Mouse (Mus musculus): ENCODE data around the gene Cd36. TPM values are rescaled to one million over a fixed set of nuclear protein-coding genes. Genes with fewer than 3 reads are reported as not detected.

Cd36 gene
- polyA plus RNA-seq, 1 experiment from 2014 or later: 2.9 TPM

GRCm38 (mm10) chr5:17880799-17881541 is 7.6 kb downstream of the Cd36 start:
- H3K27me3 ChIP-seq (ENCODE audit: control insufficient read depth, insufficient read depth, low read length): no peaks in the 10 kb centered on the region
- ATAC-seq (replicated peaks; ENCODE audit: insufficient number of reproducible peaks, low FRiP score, low TSS enrichment, low read depth) (no peak), DNase-seq (ENCODE audit: low spot score) (no peak)
- no peak overlapping the region for H3K4me3 ChIP-seq (ENCODE audit: low read depth, low read length)
- H3K4me2 ChIP-seq (ENCODE audit: low read depth, low read length): no peak overlapping the region
- 82% methylated on average over 4 of the region's 4 CpGs for WGBS
- H3K27ac ChIP-seq (replicated peaks; ENCODE audit: low read depth, low read length): no peak overlapping the region
- no peaks in the 10 kb centered on the region for H3K4me1 ChIP-seq (ENCODE audit: control insufficient read depth, insufficient read depth, low read length)
- H3K36me3 ChIP-seq (replicated peaks; ENCODE audit: control insufficient read depth, insufficient read depth, low read depth, low read length): no peaks in the 10 kb centered on the region
- H3K9ac ChIP-seq (replicated peaks; ENCODE audit: low read length): no peak overlapping the region
- no peaks in the 10 kb centered on the region for H3K9me3 ChIP-seq (replicated peaks; ENCODE audit: control insufficient read depth, low read length)

- WGBS: 64% methylated on average over 1 of the region's 1 CpGs
- DNase-seq (ENCODE audit: low spot score) (no peak), ATAC-seq (replicated peaks; ENCODE audit: insufficient number of reproducible peaks, low FRiP score, low TSS enrichment, low read depth) (no peak)
- Histone ChIP-seq H3K4me3 (ENCODE audit: low read depth, low read length) (no peak overlapping the region), H3K27ac (replicated peaks; ENCODE audit: low read depth, low read length) (no peak overlapping the region), H3K4me2 (ENCODE audit: low read depth, low read length) (no peak overlapping the region), H3K9me3 (replicated peaks; ENCODE audit: control insufficient read depth, low read length) (no peaks in the 10 kb centered on the region), H3K9ac (replicated peaks; ENCODE audit: low read length) (no peak overlapping the region), H3K4me1 (ENCODE audit: control insufficient read depth, insufficient read depth, low read length) (no peaks in the 10 kb centered on the region), H3K36me3 (replicated peaks; ENCODE audit: control insufficient read depth, insufficient read depth, low read depth, low read length) (no peaks in the 10 kb centered on the region), H3K27me3 (ENCODE audit: control insufficient read depth, insufficient read depth, low read length) (no peaks in the 10 kb centered on the region)
These were observed 8.7 kb downstream of the Cd36 start for GRCm38 (mm10) chr5:17879924-17880323.

- H3K36me3 ChIP-seq (replicated peaks; ENCODE audit: control insufficient read depth, insufficient read depth, low read depth, low read length): no peaks in the 10 kb centered on the region
- 82% methylated on average over 7 of the region's 7 CpGs for WGBS
- H3K9me3 ChIP-seq (replicated peaks; ENCODE audit: control insufficient read depth, low read length): no peaks in the 10 kb centered on the region
- H3K4me3 ChIP-seq (ENCODE audit: low read depth, low read length): no peak overlapping the region
- H3K27me3 ChIP-seq (ENCODE audit: control insufficient read depth, insufficient read depth, low read length): no peaks in the 10 kb centered on the region
- no peak overlapping the region for H3K27ac ChIP-seq (replicated peaks; ENCODE audit: low read depth, low read length)
- no peaks in the 10 kb centered on the region for H3K4me1 ChIP-seq (ENCODE audit: control insufficient read depth, insufficient read depth, low read length)
- no peak overlapping the region for H3K4me2 ChIP-seq (ENCODE audit: low read depth, low read length)
- ATAC-seq (replicated peaks; ENCODE audit: insufficient number of reproducible peaks, low FRiP score, low TSS enrichment, low read depth): no peak
- no peak overlapping the region for H3K9ac ChIP-seq (replicated peaks; ENCODE audit: low read length)
- DNase-seq (ENCODE audit: low spot score): no peak
These were observed 11.6 kb downstream of the Cd36 start for GRCm38 (mm10) chr5:17877044-17877443.

- no peak for ATAC-seq (replicated peaks; ENCODE audit: insufficient number of reproducible peaks, low FRiP score, low TSS enrichment, low read depth)
- DNase-seq (ENCODE audit: low spot score): no peak
- H3K4me3 ChIP-seq (ENCODE audit: low read depth, low read length): no peak overlapping the region
- H3K27me3 ChIP-seq (ENCODE audit: control insufficient read depth, insufficient read depth, low read length): no peaks in the 10 kb centered on the region
- no peak overlapping the region for H3K27ac ChIP-seq (replicated peaks; ENCODE audit: low read depth, low read length)
- H3K9me3 ChIP-seq (replicated peaks; ENCODE audit: control insufficient read depth, low read length): no peaks in the 10 kb centered on the region
- H3K4me2 ChIP-seq (ENCODE audit: low read depth, low read length): no peak overlapping the region
- no peaks in the 10 kb centered on the region for H3K4me1 ChIP-seq (ENCODE audit: control insufficient read depth, insufficient read depth, low read length)
- no peak overlapping the region for H3K9ac ChIP-seq (replicated peaks; ENCODE audit: low read length)
- WGBS: 73% methylated on average over 3 of the region's 3 CpGs
- H3K36me3 ChIP-seq (replicated peaks; ENCODE audit: control insufficient read depth, insufficient read depth, low read depth, low read length): no peaks in the 10 kb centered on the region
These were observed 12.0 kb downstream of the Cd36 start for GRCm38 (mm10) chr5:17876637-17877036.

GRCm38 (mm10) chr5:17874335-17874734 is 14.3 kb downstream of the Cd36 start:
- Histone ChIP-seq H3K27me3 (ENCODE audit: control insufficient read depth, insufficient read depth, low read length) (no peaks in the 10 kb centered on the region), H3K9ac (replicated peaks; ENCODE audit: low read length) (no peak overlapping the region), H3K27ac (replicated peaks; ENCODE audit: low read depth, low read length) (no peak overlapping the region), H3K4me3 (ENCODE audit: low read depth, low read length) (no peak overlapping the region), H3K4me2 (ENCODE audit: low read depth, low read length) (no peak overlapping the region), H3K4me1 (ENCODE audit: control insufficient read depth, insufficient read depth, low read length) (no peaks in the 10 kb centered on the region), H3K9me3 (replicated peaks; ENCODE audit: control insufficient read depth, low read length) (no peaks in the 10 kb centered on the region), H3K36me3 (replicated peaks; ENCODE audit: control insufficient read depth, insufficient read depth, low read depth, low read length) (no peaks in the 10 kb centered on the region)
- no peak for ATAC-seq (replicated peaks; ENCODE audit: insufficient number of reproducible peaks, low FRiP score, low TSS enrichment, low read depth)
- WGBS: 91% methylated on average over 2 of the region's 2 CpGs
- DNase-seq (ENCODE audit: low spot score): no peak

- ATAC-seq (replicated peaks; ENCODE audit: insufficient number of reproducible peaks, low FRiP score, low TSS enrichment, low read depth) (no peak), DNase-seq (ENCODE audit: low spot score) (no peak)
- H3K4me1 ChIP-seq (ENCODE audit: control insufficient read depth, insufficient read depth, low read length): no peaks in the 10 kb centered on the region
- no peak overlapping the region for H3K4me3 ChIP-seq (ENCODE audit: low read depth, low read length)
- no peak overlapping the region for H3K4me2 ChIP-seq (ENCODE audit: low read depth, low read length)
- no peak overlapping the region for H3K9ac ChIP-seq (replicated peaks; ENCODE audit: low read length)
- H3K27me3 ChIP-seq (ENCODE audit: control insufficient read depth, insufficient read depth, low read length): no peaks in the 10 kb centered on the region
- H3K27ac ChIP-seq (replicated peaks; ENCODE audit: low read depth, low read length): no peak overlapping the region
- H3K36me3 ChIP-seq (replicated peaks; ENCODE audit: control insufficient read depth, insufficient read depth, low read depth, low read length): no peaks in the 10 kb centered on the region
- no peaks in the 10 kb centered on the region for H3K9me3 ChIP-seq (replicated peaks; ENCODE audit: control insufficient read depth, low read length)
These were observed 23.2 kb downstream of the Cd36 start for GRCm38 (mm10) chr5:17865432-17865831.

- H3K4me1 ChIP-seq (ENCODE audit: control insufficient read depth, insufficient read depth, low read length): no peaks in the 10 kb centered on the region
- no peak overlapping the region for H3K4me3 ChIP-seq (ENCODE audit: low read depth, low read length)
- DNase-seq (ENCODE audit: low spot score): no peak
- H3K36me3 ChIP-seq (replicated peaks; ENCODE audit: control insufficient read depth, insufficient read depth, low read depth, low read length): no peaks in the 10 kb centered on the region
- no peak overlapping the region for H3K9ac ChIP-seq (replicated peaks; ENCODE audit: low read length)
- ATAC-seq (replicated peaks; ENCODE audit: insufficient number of reproducible peaks, low FRiP score, low TSS enrichment, low read depth): no peak
- H3K9me3 ChIP-seq (replicated peaks; ENCODE audit: control insufficient read depth, low read length): no peaks in the 10 kb centered on the region
- no peaks in the 10 kb centered on the region for H3K27me3 ChIP-seq (ENCODE audit: control insufficient read depth, insufficient read depth, low read length)
- no peak overlapping the region for H3K4me2 ChIP-seq (ENCODE audit: low read depth, low read length)
- H3K27ac ChIP-seq (replicated peaks; ENCODE audit: low read depth, low read length): no peak overlapping the region
- WGBS: 81% methylated on average over 2 of the region's 2 CpGs
These were observed 25.5 kb downstream of the Cd36 start for GRCm38 (mm10) chr5:17863085-17863484.

GRCm38 (mm10) chr5:17858399-17858798 is 30.2 kb downstream of the Cd36 start:
- Histone ChIP-seq H3K4me3 (ENCODE audit: low read depth, low read length) (no peak overlapping the region), H3K9ac (replicated peaks; ENCODE audit: low read length) (no peak overlapping the region), H3K27ac (replicated peaks; ENCODE audit: low read depth, low read length) (no peak overlapping the region), H3K4me2 (ENCODE audit: low read depth, low read length) (no peak overlapping the region), H3K36me3 (replicated peaks; ENCODE audit: control insufficient read depth, insufficient read depth, low read depth, low read length) (no peaks in the 10 kb centered on the region), H3K4me1 (ENCODE audit: control insufficient read depth, insufficient read depth, low read length) (no peaks in the 10 kb centered on the region), H3K9me3 (replicated peaks; ENCODE audit: control insufficient read depth, low read length) (no peaks in the 10 kb centered on the region), H3K27me3 (ENCODE audit: control insufficient read depth, insufficient read depth, low read length) (no peaks in the 10 kb centered on the region)
- no peak for ATAC-seq (replicated peaks; ENCODE audit: insufficient number of reproducible peaks, low FRiP score, low TSS enrichment, low read depth)
- 81% methylated on average over 3 of the region's 3 CpGs for WGBS
- DNase-seq (ENCODE audit: low spot score): no peak
